Mouse (Mus musculus) heart, embryonic 16.5 days (tissue): ENCODE results near the gene Asb2. TPM values are rescaled to one million over a fixed set of nuclear protein-coding genes. Genes with fewer than 3 reads are reported as not detected.
A peak's percentile ranks its signal among the peaks of the same experiment; 100 is the strongest.

Experiments
- ATAC-seq: fragments of 200-750 bp; cut with Nextera tagmentation; replicated peaks from 2 replicates; pipeline ENCODE4 v1.8.0; 2017; ENCODE audit warnings: moderate number of reproducible peaks; ENCODE audit not compliant: insufficient read depth, low FRiP score; ENCODE audit errors: extremely low read depth
- H3K27ac ChIP-seq: fragments of 300-500 bp; sonication (generic); 2 replicates; pipeline ENCODE4 v1.5.1; 2014; ENCODE audit warnings: mild to moderate bottlenecking, low read length, control low read depth, moderate library complexity
- H3K27me3 ChIP-seq: fragments of 300-500 bp; sonication (generic); 2 replicates; pipeline ENCODE4 v1.6.1; 2014; ENCODE audit warnings: low read length, mixed read lengths; ENCODE audit not compliant: control insufficient read depth, insufficient read depth
- H3K36me3 ChIP-seq: fragments of 300-500 bp; sonication (generic); 2 replicates; pipeline ENCODE4 v1.6.1; 2014; ENCODE audit not compliant: control insufficient read depth, insufficient read depth
- H3K4me1 ChIP-seq: fragments of 300-500 bp; sonication (generic); 2 replicates; pipeline ENCODE4 v1.6.1; 2014; ENCODE audit warnings: low read length, mixed read lengths; ENCODE audit not compliant: control insufficient read depth, insufficient read depth
- H3K4me2 ChIP-seq: fragments of 300-500 bp; sonication (generic); 2 replicates; pipeline ENCODE4 v1.6.1; 2014; ENCODE audit warnings: low read depth, mild to moderate bottlenecking, control low read depth, low read length
- H3K4me3 ChIP-seq: fragments of 300-500 bp; sonication (generic); 2 replicates; pipeline ENCODE4 v1.5.1; 2014; ENCODE audit warnings: mild to moderate bottlenecking, control low read depth, low read length
- H3K9ac ChIP-seq: fragments of 300-500 bp; sonication (generic); 2 replicates; pipeline ENCODE4 v1.6.1; 2014; ENCODE audit warnings: low read length, control low read depth
- H3K9me3 ChIP-seq: fragments of 300-500 bp; sonication (generic); replicated peaks from 2 replicates; pipeline ENCODE4 v1.6.1; 2016; ENCODE audit warnings: low read length; ENCODE audit not compliant: control insufficient read depth
- WGBS: fragments of 180-500 bp; shearing (Covaris S2); extraction: QIAGEN DNeasy Blood & Tissue Kit; methylation state at CpG from one replicate; pipeline ENCODE4 v1.1.7; 2014; 5-methylcytosine and 5-hydroxymethylcytosine counted together
- polyA plus RNA-seq: library from polyadenylated mRNA; unstranded; fragments of >200 nt; fragmentation: Nextera tagmentation; extraction: Ambion mirVana; gene quantifications from 2 replicates; pipeline ENCODE4 v1.2.1, GENCODE M21; 2015

Gene Asb2
- polyA plus RNA-seq, 1 experiment from 2014 or later, result 264 TPM

DNA sequence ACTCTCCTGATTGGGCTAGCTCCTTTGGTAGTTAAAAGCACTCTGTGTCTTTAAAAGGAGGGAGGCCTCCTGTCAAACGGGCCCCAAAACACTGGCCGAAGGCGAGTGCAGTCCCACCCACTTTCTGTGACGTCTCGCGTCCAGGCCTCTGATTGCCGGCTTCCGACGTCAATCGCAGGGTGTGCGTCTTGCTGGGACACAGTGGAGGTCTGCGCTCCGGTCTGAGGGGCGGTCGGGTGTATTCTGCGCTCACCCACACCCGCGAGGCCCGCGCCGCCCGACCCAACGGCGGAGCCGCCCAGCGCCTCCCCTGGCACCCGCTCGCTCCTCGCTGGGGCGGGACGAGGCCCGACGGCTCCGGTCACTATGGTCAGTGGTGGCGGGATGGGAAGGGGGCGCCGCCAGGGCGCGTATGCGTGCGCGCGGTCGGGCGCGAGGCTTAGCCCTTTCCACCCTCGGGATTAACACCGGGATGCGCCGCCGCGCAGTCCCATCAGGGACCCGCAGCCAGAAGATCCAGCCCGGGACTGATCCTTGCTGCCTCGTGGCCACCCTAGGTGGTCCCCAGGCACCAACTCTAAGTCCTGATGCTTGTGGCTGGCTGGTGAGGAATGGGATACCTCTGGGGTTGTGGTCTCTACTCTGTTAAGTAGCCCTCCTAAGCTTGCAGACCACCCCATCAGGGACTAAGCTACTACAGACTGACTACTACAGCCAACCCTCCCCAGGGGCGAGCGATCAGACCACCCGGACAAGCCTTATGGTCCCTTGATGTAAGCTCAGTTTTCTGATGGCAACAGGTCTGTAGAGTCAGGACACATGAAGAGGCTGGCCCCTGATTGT lies 32.9 kb upstream of the Asb2 start, which contains the start of gene Otub2:
Gene Otub2 (plus strand): TSS at position 178 of the 843 bp plus-strand sequence.
- no peaks in the 10 kb centered on the region for H3K36me3 ChIP-seq
- H3K27me3 ChIP-seq, result no peaks in the 10 kb centered on the region
- under 1% methylated on average over 58 of the region's 58 CpGs for WGBS
- H3K4me2 ChIP-seq, result peak within 1 kb of the TSS; percentile 97
- peak within 1 kb of the TSS; percentile 57 for H3K27ac ChIP-seq
- no peaks in the 10 kb centered on the region for H3K9me3 ChIP-seq
- peak within 1 kb of the TSS; percentile 73 for H3K4me3 ChIP-seq
- peak; percentile 98 for ATAC-seq
- H3K4me1 ChIP-seq, result peaks cover 31% of the 10 kb centered on the region
- H3K9ac ChIP-seq, result peak within 1 kb of the TSS; percentile 92

DNA sequence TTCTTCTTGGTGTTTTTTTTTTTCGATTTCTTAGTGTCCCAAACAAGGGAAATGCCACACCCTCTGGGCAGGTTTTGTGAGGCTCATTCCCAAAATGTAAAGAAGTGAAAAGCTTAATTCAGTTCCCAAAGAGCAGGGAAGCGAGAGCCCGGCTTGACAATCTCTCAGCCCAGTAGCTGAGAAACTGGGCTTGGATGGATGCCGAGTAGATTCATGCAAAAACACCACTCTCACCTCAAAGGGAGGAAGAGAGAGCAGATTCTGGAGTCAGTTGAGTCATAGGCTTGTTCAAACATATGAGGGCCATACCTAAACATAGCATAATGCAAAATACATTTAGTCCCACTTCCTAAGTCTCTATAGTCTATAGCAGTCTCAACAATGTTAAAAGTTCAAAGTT lies 24.4 kb upstream of the Asb2 start:
- no peaks in the 10 kb centered on the region for H3K27me3 ChIP-seq
- no peaks in the 10 kb centered on the region for H3K4me1 ChIP-seq
- H3K9ac ChIP-seq, result no peak overlapping the region
- no peak overlapping the region for H3K27ac ChIP-seq
- no peaks in the 10 kb centered on the region for H3K36me3 ChIP-seq
- no peak for ATAC-seq
- H3K4me2 ChIP-seq, result no peak overlapping the region
- H3K9me3 ChIP-seq, result no peaks in the 10 kb centered on the region
- WGBS, result 76% methylated on average over 4 of the region's 4 CpGs
- no peak overlapping the region for H3K4me3 ChIP-seq

DNA sequence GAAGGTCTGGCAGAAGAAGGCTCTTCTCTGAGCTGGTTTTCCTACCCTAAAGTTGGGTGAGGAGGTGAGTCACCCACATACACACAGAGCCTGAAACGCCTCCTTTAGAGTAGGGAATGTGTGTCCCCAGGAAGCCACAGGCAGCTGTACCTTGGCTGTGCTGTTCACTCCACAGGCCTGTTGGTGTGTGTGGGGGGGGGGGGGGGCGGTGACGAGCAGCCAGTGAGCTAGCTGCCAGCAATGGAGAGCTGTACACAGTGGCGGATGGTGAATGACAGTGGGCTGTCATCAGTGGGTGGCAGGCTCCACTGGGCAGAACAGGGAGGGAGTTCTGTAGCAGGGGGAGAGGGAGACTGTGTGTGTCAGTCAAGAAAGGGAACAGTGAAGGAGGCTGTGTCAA lies 21.0 kb upstream of the Asb2 start:
- Histone ChIP-seq H3K27me3 (no peaks in the 10 kb centered on the region), H3K4me2 (no peak overlapping the region), H3K9me3 (no peaks in the 10 kb centered on the region), H3K27ac (no peak overlapping the region), H3K9ac (no peak overlapping the region), H3K4me3 (no peak overlapping the region), H3K4me1 (no peaks in the 10 kb centered on the region), H3K36me3 (no peaks in the 10 kb centered on the region)
- ATAC-seq, result peak; percentile 39; the same call in 1 of the 2 replicates
- 33% methylated on average over 4 of the region's 4 CpGs for WGBS

DNA sequence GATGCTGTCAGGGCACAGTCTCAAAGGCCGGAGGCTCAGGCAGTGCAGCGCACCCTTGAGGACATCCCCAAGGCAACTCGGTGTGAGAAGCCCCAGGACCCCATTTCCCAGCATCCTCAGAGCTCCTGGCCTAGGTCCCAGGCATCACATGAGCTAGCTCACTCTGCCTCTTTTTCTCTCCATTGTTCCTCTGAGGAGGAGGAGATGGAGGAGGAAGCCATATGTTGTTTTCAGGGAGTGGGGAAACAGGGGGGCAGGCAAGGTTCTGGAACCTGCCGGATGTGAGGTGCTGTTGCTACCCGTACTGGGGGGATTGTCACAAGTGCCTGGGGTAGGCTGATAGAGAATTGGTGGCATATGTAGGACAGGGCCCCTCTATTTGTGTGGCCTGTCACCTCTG lies 20.3 kb upstream of the Asb2 start:
- Histone ChIP-seq H3K4me2 (no peak overlapping the region), H3K36me3 (no peaks in the 10 kb centered on the region), H3K27ac (no peak overlapping the region), H3K9ac (no peak overlapping the region), H3K4me1 (no peaks in the 10 kb centered on the region), H3K27me3 (no peaks in the 10 kb centered on the region), H3K4me3 (no peak overlapping the region), H3K9me3 (no peaks in the 10 kb centered on the region)
- 49% methylated on average over 5 of the region's 5 CpGs for WGBS
- no peak for ATAC-seq

DNA sequence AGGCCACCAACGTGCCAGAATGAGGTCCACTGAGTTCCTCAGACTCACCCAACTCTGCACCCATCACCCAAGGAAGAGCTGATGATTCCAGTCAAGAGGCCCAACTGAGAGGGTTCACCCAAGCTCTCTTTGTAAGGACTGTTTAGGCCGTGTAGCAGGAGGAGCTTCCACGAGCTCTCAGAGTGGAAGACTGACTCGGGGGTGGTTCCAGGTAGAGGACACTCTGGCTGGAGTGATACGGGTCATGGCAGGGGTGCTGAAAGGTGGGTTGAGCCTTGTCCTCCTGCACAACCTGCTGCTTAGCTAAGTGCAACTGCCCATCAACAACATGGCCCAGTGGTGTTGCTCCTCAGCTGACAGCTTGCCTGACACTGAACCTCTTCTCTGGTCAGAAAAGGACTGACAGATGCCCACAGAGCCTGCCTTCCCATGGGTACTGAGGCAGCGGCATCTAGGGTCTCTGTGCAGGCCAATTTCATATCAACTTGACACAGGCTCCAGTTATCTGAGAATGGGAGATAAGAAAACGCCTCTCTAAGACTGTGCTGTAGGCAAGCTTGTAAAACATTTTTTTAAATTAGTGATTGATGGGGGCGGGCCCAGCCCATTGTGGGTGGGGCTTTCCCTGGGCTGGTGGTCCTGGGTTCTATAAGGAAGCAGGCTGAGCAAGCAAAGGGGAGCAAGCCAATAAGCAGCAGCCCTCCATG lies 17.9 kb upstream of the Asb2 start:
- Histone ChIP-seq H3K27me3 (no peaks in the 10 kb centered on the region), H3K9me3 (no peaks in the 10 kb centered on the region), H3K27ac (no peak overlapping the region), H3K4me3 (no peak overlapping the region), H3K4me2 (no peak overlapping the region), H3K4me1 (no peaks in the 10 kb centered on the region), H3K9ac (no peak overlapping the region), H3K36me3 (no peaks in the 10 kb centered on the region)
- ATAC-seq, result no peak
- WGBS, result 46% methylated on average over 8 of the region's 8 CpGs

DNA sequence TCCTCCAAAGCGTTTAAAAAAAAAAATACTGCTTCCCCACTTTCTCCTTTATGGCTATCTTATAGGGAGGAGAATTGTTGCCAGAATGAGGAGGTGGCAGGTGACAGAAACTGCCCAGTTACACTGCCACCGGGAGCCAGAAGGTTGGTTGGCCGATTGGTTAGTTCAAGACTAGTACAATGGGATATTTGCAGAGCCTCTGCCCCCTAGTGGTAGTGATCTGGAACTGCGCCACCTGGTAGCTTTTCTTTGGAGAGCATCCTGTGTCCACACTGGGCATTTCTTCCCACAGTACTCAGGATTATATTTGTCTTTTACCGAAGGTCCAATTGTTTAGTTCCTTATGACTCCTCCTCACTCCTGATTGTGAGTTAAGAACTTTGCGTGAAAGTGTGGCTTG lies 15.9 kb upstream of the Asb2 start:
- Histone ChIP-seq H3K27ac (no peak overlapping the region), H3K36me3 (no peaks in the 10 kb centered on the region), H3K9ac (no peak overlapping the region), H3K4me1 (peaks cover 3% of the 10 kb centered on the region; the same call in 1 of the 2 replicates), H3K27me3 (no peaks in the 10 kb centered on the region), H3K4me2 (no peak overlapping the region), H3K4me3 (no peak overlapping the region), H3K9me3 (no peaks in the 10 kb centered on the region)
- no peak for ATAC-seq
- WGBS, result 24% methylated on average over 6 of the region's 6 CpGs

DNA sequence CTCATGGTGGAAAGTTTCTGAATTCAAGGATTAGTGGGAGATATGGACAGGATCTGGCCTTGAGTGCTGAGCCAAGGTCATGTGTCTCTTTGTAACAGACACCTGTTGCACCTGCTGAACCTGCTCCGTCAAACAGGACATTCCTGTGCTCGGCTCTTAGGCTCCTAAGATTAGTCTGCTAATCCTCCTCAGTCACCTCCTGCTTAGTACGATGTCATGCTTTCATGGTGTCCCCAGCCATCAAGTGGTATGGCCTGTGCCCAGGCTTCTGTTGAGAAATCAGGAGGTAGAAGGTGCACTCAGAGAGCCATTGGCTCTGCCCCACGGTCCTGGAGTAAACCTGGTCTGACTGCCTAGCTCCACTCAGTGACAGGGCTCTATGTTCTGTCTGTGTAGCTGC lies 15.1 kb upstream of the Asb2 start:
- H3K27ac ChIP-seq, result no peak overlapping the region
- H3K9me3 ChIP-seq, result no peaks in the 10 kb centered on the region
- H3K4me3 ChIP-seq, result no peak overlapping the region
- no peaks in the 10 kb centered on the region for H3K36me3 ChIP-seq
- no peak overlapping the region for H3K4me2 ChIP-seq
- H3K4me1 ChIP-seq, result peaks cover 3% of the 10 kb centered on the region; the same call in 1 of the 2 replicates
- H3K27me3 ChIP-seq, result no peaks in the 10 kb centered on the region
- WGBS, result 71% methylated on average over 4 of the region's 4 CpGs
- H3K9ac ChIP-seq, result no peak overlapping the region
- ATAC-seq, result no peak

DNA sequence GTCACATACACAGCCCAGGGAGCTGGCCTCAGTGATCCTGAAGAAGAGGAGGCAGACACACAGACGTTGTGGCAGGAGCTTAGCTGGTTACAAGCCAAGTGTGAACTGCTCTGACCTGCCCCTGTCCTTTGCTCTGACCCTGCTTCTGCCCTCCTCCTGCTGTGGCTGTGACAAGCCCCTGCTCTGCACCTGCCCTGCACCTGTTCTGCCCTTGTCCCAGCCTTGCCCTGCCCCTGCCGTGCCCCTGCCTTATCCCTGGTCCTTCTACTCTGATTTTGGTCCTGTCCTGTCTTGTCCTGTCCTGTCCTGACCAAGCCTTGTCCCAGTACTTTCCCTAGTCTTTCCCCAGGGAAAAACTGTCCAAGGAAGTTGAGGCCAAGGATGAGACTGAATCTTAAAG lies 13.0 kb upstream of the Asb2 start:
- 53% methylated on average over 2 of the region's 2 CpGs for WGBS
- H3K27me3 ChIP-seq, result no peaks in the 10 kb centered on the region

DNA sequence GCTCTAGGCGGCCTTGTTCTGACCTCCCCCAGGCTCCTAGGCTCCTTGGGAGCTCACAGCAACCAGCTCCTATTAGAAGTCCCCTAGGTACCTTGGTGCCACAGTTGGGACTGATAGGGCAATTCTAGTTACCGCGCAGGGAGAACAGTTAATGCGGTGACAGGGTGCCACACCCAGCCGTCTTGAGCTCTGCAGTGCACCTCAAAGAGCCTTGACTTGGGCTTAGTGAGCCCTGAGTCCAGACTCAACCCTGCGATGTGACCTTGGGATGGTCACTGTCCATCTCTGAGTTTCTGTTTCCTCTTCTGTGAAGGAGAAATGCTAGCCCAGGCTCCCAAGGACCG lies 12.5 kb upstream of the Asb2 start:
- H3K27ac ChIP-seq, result no peak overlapping the region
- H3K36me3 ChIP-seq, result no peaks in the 10 kb centered on the region
- H3K4me1 ChIP-seq, result peaks cover 3% of the 10 kb centered on the region; the same call in 1 of the 2 replicates
- no peaks in the 10 kb centered on the region for H3K9me3 ChIP-seq
- ATAC-seq, result no peak
- WGBS, result 72% methylated on average over 7 of the region's 7 CpGs
- no peaks in the 10 kb centered on the region for H3K27me3 ChIP-seq
- H3K9ac ChIP-seq, result peak overlapping the region; percentile 52
- H3K4me2 ChIP-seq, result peak overlapping the region; percentile 55; the same call in 1 of the 2 replicates
- H3K4me3 ChIP-seq, result no peak overlapping the region; the same call in 1 of the 2 replicates

More for the DNA sequence above, 13.0 kb upstream of the Asb2 start:
- no peaks in the 10 kb centered on the region for H3K36me3 ChIP-seq
- peaks cover 3% of the 10 kb centered on the region; the same call in 1 of the 2 replicates for H3K4me1 ChIP-seq
- no peak for ATAC-seq
- H3K9ac ChIP-seq, result no peak overlapping the region
- H3K27ac ChIP-seq, result no peak overlapping the region
- H3K4me3 ChIP-seq, result no peak overlapping the region
- H3K9me3 ChIP-seq, result no peaks in the 10 kb centered on the region
- no peak overlapping the region for H3K4me2 ChIP-seq
